Mouse (Mus musculus) forebrain, embryonic 13.5 days (tissue): ENCODE results near the gene Tmpo. TPM values are rescaled to one million over a fixed set of nuclear protein-coding genes. Genes with fewer than 3 reads are reported as not detected.

ENCODE experiments used
- ATAC-seq: fragments of 200-750 bp; cut with Nextera tagmentation; 2 replicates; pipeline ENCODE4 v1.8.0; 2017
- H3K27ac ChIP-seq: fragments of 300-500 bp; sonication (generic); 2 replicates; pipeline ENCODE4 v1.5.1; 2015; ENCODE audit warnings: inconsistent platforms, mild to moderate bottlenecking, moderate library complexity
- H3K27me3 ChIP-seq: fragments of 300-500 bp; sonication (generic); 2 replicates; pipeline ENCODE4 v1.6.1; 2015; ENCODE audit warnings: mild to moderate bottlenecking, inconsistent platforms
- H3K36me3 ChIP-seq: fragments of 300-500 bp; sonication (generic); 2 replicates; pipeline ENCODE4 v1.6.1; 2015; ENCODE audit warnings: mild to moderate bottlenecking, inconsistent platforms; ENCODE audit not compliant: poor library complexity, severe bottlenecking
- H3K4me1 ChIP-seq: fragments of 300-500 bp; sonication (generic); 2 replicates; pipeline ENCODE4 v1.6.1; 2015; ENCODE audit warnings: inconsistent platforms
- H3K4me2 ChIP-seq: fragments of 300-500 bp; sonication (generic); 2 replicates; pipeline ENCODE4 v1.6.1; 2015; ENCODE audit warnings: inconsistent platforms, mild to moderate bottlenecking, moderate library complexity
- H3K4me3 ChIP-seq: fragments of 300-500 bp; sonication (generic); 2 replicates; pipeline ENCODE4 v1.5.1; 2015; ENCODE audit warnings: mild to moderate bottlenecking, inconsistent platforms
- H3K9ac ChIP-seq: fragments of 300-500 bp; sonication (generic); 2 replicates; pipeline ENCODE4 v1.6.1; 2015; ENCODE audit warnings: mild to moderate bottlenecking, inconsistent platforms
- H3K9me3 ChIP-seq: fragments of 300-500 bp; sonication (generic); replicated peaks from 2 replicates; pipeline ENCODE4 v1.6.1; 2016; ENCODE audit warnings: inconsistent platforms
- WGBS: fragments of 180-500 bp; shearing (Covaris S2); methylation state at CpG from one replicate; pipeline ENCODE4 v1.1.7; 2015; 5-methylcytosine and 5-hydroxymethylcytosine counted together
- polyA plus RNA-seq: library from polyadenylated mRNA; unstranded; fragments of >200 nt; fragmentation: Nextera tagmentation; extraction: Ambion mirVana; gene quantifications from 2 replicates; pipeline ENCODE4 v1.2.1, GENCODE M21; 2015

The Tmpo gene
- polyA plus RNA-seq, 1 experiment from 2014 or later = 265 TPM

DNA sequence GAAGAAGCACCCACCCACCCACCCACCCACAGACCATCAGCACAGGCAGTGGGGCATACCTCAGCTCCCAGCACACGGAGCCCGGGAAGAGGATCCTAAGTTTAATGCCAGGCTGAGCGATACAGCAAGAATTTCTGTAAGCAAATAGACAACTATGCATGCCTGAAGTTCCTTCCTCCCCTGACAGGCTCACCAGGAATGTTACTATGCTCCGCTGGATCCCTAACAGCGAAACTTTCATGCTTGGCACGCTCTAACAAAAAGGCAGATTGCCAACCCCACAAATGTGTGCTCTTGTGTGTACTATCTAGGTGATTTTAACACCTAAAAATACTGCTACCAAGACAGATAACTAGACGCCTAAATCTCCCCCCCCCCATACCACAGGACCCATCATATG is 13.8 kb downstream of the Tmpo start:
- ATAC-seq = no peak
- 56% methylated on average over 7 of the region's 7 CpGs for WGBS
- H3K27ac ChIP-seq = peak overlapping the region; percentile 48

DNA sequence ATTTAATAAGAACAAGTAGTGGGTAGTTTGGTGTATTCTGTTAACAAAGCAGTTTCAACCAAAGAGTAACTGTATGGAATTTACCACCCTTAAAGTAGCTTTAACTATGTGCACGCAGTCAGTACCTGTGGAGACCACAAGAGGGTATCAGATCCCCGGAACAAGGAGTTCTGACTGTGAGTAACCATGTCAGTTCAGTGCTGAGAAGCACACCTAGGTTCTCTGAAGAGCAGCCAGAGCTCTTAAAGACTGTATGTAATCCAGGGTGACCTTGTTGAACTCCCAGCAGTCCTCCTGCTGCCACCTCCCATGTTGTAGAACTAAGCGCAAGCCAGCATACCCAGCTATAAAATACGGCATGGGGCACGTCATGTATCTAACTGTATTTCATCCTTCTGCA is 14.2 kb downstream of the Tmpo start:
- Histone ChIP-seq H3K4me2 (peak overlapping the region; percentile 76), H3K4me3 (peak overlapping the region; percentile 95), H3K36me3 (peaks cover 35% of the 10 kb centered on the region), H3K27me3 (no peaks in the 10 kb centered on the region), H3K9me3 (no peaks in the 10 kb centered on the region), H3K27ac (peak overlapping the region; percentile 48; the same call in 1 of the 2 replicates), H3K9ac (no peak overlapping the region), H3K4me1 (peaks cover 44% of the 10 kb centered on the region)
- 72% methylated on average over 5 of the region's 5 CpGs for WGBS
- no peak for ATAC-seq

More for the DNA sequence above, 13.8 kb downstream of the Tmpo start:
- Histone ChIP-seq H3K4me3 (peak overlapping the region; percentile 95), H3K4me2 (peak overlapping the region; percentile 76), H3K36me3 (peaks cover 30% of the 10 kb centered on the region), H3K4me1 (peaks cover 44% of the 10 kb centered on the region), H3K9ac (no peak overlapping the region), H3K9me3 (no peaks in the 10 kb centered on the region), H3K27me3 (no peaks in the 10 kb centered on the region)

DNA sequence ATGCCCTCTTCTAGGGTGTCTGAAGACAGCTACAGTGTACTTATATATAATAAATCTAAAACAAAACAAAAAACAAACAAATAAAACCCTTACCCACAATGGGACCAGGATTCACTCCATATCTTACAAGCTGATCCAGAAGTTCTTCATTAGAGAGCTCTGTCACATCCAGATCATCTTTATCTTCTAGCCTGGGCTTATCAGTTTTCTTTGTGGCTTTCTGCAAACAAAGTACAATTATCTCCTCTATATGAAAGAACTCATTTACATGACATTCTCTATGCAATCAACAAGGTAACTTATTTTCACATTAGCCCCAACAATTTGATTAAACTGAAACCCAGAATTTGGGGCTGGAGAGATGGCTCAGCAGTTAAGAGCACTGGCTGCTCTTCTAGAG is 15.3 kb downstream of the Tmpo start:
- Histone ChIP-seq H3K36me3 (peaks cover 45% of the 10 kb centered on the region), H3K4me3 (no peak overlapping the region), H3K27me3 (no peaks in the 10 kb centered on the region), H3K4me2 (no peak overlapping the region), H3K27ac (no peak overlapping the region), H3K9me3 (no peaks in the 10 kb centered on the region), H3K4me1 (peaks cover 44% of the 10 kb centered on the region), H3K9ac (no peak overlapping the region)
- ATAC-seq = no peak

- Histone ChIP-seq H3K27me3 (no peaks in the 10 kb centered on the region), H3K4me3 (no peak overlapping the region), H3K4me1 (peaks cover 43% of the 10 kb centered on the region), H3K4me2 (no peak overlapping the region), H3K36me3 (peaks cover 59% of the 10 kb centered on the region), H3K27ac (no peak overlapping the region), H3K9ac (no peak overlapping the region), H3K9me3 (no peaks in the 10 kb centered on the region)
- no peak for ATAC-seq
- 88% methylated on average over 3 of the region's 3 CpGs for WGBS
Measured at GRCm38 (mm10) chr10:91164491-91164890, 16.6 kb downstream of the Tmpo start.

- Histone ChIP-seq H3K9me3 (no peaks in the 10 kb centered on the region), H3K27me3 (no peaks in the 10 kb centered on the region), H3K9ac (no peak overlapping the region), H3K27ac (no peak overlapping the region), H3K4me3 (no peak overlapping the region), H3K4me2 (no peak overlapping the region), H3K4me1 (peaks cover 24% of the 10 kb centered on the region), H3K36me3 (peaks cover 70% of the 10 kb centered on the region)
- WGBS = 95% methylated on average over 15 of the region's 15 CpGs
- ATAC-seq = no peak
Measured at GRCm38 (mm10) chr10:91162511-91163163, 18.5 kb downstream of the Tmpo start.

DNA sequence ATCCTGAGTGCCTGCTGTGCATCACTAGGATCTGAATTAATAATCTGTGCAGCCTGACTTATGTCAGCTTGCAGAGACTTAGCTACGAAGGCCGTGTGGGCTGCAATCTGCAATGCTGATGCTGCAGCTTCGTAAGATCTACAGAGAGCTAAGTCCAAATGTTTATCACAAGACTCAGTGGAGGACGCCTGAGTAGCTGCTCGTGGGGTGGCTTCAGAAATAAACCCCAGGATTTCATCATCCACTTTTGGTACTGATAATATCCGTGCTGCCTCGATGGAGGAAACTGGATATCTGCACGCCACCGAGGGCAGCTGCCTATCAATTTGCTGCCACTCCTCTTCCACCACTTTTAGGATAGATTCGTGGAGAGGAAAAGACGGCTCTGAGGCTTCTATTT is 19.0 kb downstream of the Tmpo start:
- no peak for ATAC-seq
- WGBS = 93% methylated on average over 11 of the region's 11 CpGs
- H3K27ac ChIP-seq = no peak overlapping the region
- H3K9me3 ChIP-seq = no peaks in the 10 kb centered on the region
- H3K4me1 ChIP-seq = peaks cover 19% of the 10 kb centered on the region
- H3K27me3 ChIP-seq = no peaks in the 10 kb centered on the region
- no peak overlapping the region for H3K4me3 ChIP-seq
- no peak overlapping the region for H3K4me2 ChIP-seq
- no peak overlapping the region for H3K9ac ChIP-seq
- H3K36me3 ChIP-seq = peaks cover 76% of the 10 kb centered on the region

DNA sequence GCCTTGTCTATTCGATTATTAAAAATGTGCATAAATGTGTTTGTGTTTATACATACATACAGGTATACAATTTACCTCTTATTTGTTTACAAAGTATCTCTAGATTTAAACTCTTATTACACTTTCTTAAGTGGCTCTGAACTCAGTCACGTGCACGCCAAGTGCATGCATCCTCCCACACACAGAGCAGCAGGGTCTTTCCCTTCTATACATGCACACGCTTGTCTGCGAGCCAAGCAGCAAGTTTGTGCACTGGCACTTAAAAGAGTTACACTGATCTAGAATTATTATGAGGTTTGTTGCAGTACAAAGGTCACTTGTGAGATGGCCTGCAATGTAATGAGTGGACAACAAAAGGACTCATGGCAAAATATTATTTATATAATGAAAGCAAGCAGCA is 20.1 kb downstream of the Tmpo start:
- ATAC-seq = no peak
- H3K4me3 ChIP-seq = no peak overlapping the region
- H3K9me3 ChIP-seq = no peaks in the 10 kb centered on the region
- H3K27ac ChIP-seq = no peak overlapping the region
- peaks cover 85% of the 10 kb centered on the region for H3K36me3 ChIP-seq
- peaks cover 8% of the 10 kb centered on the region; the same call in 1 of the 2 replicates for H3K4me1 ChIP-seq
- no peaks in the 10 kb centered on the region for H3K27me3 ChIP-seq
- H3K9ac ChIP-seq = no peak overlapping the region
- no peak overlapping the region for H3K4me2 ChIP-seq
- 94% methylated on average over 5 of the region's 5 CpGs for WGBS

DNA sequence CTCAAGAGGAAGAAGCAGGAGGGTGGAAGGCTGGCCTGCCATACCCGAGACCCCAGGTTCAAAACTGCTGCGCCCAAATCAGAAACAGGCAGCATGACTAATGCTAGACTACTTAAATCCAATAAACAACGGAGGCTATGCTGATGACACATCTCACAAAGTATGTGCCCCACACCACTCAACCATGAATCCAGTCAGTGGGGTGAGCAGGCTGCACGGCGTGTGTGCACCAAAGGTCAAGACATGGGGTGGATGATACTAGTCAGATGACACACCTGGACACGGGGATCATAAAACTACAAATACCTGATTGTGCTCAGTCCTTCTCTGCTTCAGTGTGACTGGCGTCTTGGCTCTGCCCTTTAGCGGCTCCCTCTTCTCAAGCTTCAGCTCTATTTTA is 22.7 kb downstream of the Tmpo start:
- H3K9ac ChIP-seq = no peak overlapping the region
- no peak for ATAC-seq
- H3K27me3 ChIP-seq = no peaks in the 10 kb centered on the region
- H3K4me1 ChIP-seq = no peaks in the 10 kb centered on the region
- H3K4me2 ChIP-seq = no peak overlapping the region
- H3K36me3 ChIP-seq = peaks cover 90% of the 10 kb centered on the region
- no peak overlapping the region for H3K27ac ChIP-seq
- no peaks in the 10 kb centered on the region for H3K9me3 ChIP-seq
- WGBS = 91% methylated on average over 8 of the region's 8 CpGs
- no peak overlapping the region for H3K4me3 ChIP-seq

DNA sequence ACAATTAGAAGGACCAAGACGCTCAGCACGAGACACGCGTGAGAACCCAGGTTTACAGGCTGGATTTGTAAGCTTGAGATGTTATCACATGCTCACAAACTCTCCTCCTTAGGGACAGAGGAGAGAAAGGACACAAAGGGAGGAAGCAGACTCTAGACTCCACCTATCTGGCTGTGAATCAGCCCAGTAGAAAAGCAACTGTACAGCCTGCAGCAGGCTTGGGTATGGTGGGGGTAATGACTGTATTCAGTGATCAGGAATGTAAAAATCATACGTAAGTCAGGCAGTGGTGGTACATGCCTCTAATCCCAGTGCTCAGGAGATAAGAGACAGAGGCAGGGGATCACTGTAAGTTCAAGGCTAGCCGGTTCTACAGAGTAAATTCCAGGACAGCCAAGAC is 24.8 kb downstream of the Tmpo start:
- 96% methylated on average over 6 of the region's 6 CpGs for WGBS

GRCm38 (mm10) chr10:91153894-91154503 is 27.1 kb downstream of the Tmpo start:
- H3K9me3 ChIP-seq = no peaks in the 10 kb centered on the region
- H3K36me3 ChIP-seq = peaks cover 91% of the 10 kb centered on the region
- H3K4me3 ChIP-seq = no peak overlapping the region
- H3K4me2 ChIP-seq = no peak overlapping the region
- no peak for ATAC-seq
- WGBS = 93% methylated on average over 10 of the region's 10 CpGs
- H3K27ac ChIP-seq = no peak overlapping the region
- no peaks in the 10 kb centered on the region for H3K4me1 ChIP-seq
- H3K9ac ChIP-seq = no peak overlapping the region
- no peaks in the 10 kb centered on the region for H3K27me3 ChIP-seq

More for the DNA sequence above, 24.8 kb downstream of the Tmpo start:
- Histone ChIP-seq H3K27ac (no peak overlapping the region), H3K4me3 (no peak overlapping the region), H3K9ac (no peak overlapping the region), H3K27me3 (no peaks in the 10 kb centered on the region), H3K4me1 (no peaks in the 10 kb centered on the region), H3K9me3 (no peaks in the 10 kb centered on the region), H3K36me3 (peaks cover 87% of the 10 kb centered on the region), H3K4me2 (no peak overlapping the region)
- ATAC-seq = no peak

DNA sequence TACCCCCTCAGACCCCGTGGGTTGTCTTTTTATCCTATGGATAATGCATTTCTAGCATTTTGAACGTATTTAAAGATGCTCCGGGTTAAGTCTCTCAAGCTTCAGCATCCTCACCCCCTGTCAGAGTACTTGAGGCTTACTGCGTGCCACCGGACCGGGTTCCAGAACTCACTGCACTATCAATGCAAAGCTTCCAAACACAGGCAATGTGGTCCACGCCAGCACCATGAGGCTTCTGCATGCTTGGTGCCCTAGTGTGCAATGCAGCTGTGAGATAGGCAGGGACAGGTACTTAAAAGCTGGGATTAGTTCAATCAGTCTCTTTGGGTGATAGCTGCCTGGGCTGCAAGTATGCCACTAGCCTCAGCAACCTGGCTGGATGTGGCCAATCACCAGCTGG is 35.7 kb downstream of the Tmpo start:
- H3K4me3 ChIP-seq = no peak overlapping the region
- 94% methylated on average over 7 of the region's 7 CpGs for WGBS
- no peak for ATAC-seq

GRCm38 (mm10) chr10:91143313-91144230 is 37.5 kb downstream of the Tmpo start:
- peak overlapping the region; percentile 19; the same call in 1 of the 2 replicates for H3K27ac ChIP-seq
- no peaks in the 10 kb centered on the region for H3K9me3 ChIP-seq
- WGBS = 77% methylated on average over 18 of the region's 18 CpGs

More for the DNA sequence above, 35.7 kb downstream of the Tmpo start:
- no peak overlapping the region for H3K27ac ChIP-seq
- H3K9me3 ChIP-seq = no peaks in the 10 kb centered on the region
- no peak overlapping the region for H3K4me2 ChIP-seq
- no peak overlapping the region for H3K9ac ChIP-seq
- H3K4me1 ChIP-seq = no peaks in the 10 kb centered on the region
- peaks cover 47% of the 10 kb centered on the region for H3K36me3 ChIP-seq
- no peaks in the 10 kb centered on the region for H3K27me3 ChIP-seq

More at GRCm38 (mm10) chr10:91143313-91144230, 37.5 kb downstream of the Tmpo start:
- no peak overlapping the region for H3K9ac ChIP-seq
- no peak overlapping the region for H3K4me2 ChIP-seq
- no peak for ATAC-seq
- H3K4me1 ChIP-seq = no peaks in the 10 kb centered on the region
- no peak overlapping the region for H3K4me3 ChIP-seq
- peaks cover 29% of the 10 kb centered on the region for H3K36me3 ChIP-seq
- no peaks in the 10 kb centered on the region for H3K27me3 ChIP-seq
